Mouse (Mus musculus) brain, embryonic 14.5 days (tissue): ENCODE results near the gene Ssb.

Experiments
- CTCF ChIP-seq: fragments of 200-500 bp; IDR thresholded peaks from 2 replicates; pipeline ENCODE4 v1.5.1; 2012; ENCODE audit warnings: inconsistent platforms, mild to moderate bottlenecking, moderate library complexity, borderline replicate concordance; ENCODE audit not compliant: insufficient read depth, insufficient read length; ENCODE audit errors: extremely low read depth
- POLR2A ChIP-seq: fragments of 200-500 bp; IDR thresholded peaks from 2 replicates; pipeline ENCODE4 v1.6.1; 2012; ENCODE audit warnings: mild to moderate bottlenecking, inconsistent platforms, borderline replicate concordance; ENCODE audit not compliant: poor library complexity, insufficient read depth, insufficient read length, severe bottlenecking; ENCODE audit errors: extremely low read depth

DNA sequence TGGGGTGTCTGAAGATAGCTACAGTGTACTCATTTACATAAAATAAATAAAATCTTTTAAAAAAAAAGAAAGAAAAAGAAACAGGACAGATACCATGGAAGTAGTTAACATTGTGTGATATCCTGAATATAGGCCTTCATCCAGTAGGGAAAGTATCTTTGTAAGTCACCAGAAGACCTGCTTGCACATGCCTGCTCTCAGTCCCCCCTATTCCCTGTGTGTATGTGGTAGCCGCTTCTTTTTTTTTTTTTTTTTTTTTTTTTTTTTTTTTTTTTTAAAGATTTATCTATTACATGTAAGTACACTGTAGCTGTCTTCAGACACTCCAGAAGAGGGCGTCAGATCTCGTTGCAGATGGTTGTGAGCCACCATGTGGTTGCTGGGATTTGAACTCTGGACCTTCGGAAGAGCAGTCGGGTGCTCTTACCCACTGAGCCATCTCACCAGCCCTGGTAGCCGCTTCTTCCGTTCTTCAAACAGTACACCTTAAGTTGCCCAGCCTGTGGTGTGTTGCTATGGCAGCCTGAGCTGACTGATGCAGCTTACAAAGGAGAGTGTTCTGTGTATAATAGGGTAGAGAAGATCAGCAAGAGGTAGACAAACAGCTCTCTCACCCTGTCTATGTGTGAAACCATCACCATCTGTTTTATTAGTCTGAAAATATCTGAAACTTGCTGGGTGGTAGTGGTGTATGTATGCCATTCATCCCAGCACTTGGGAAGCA, 24.0 kb upstream of the Ssb start:
- no peak for TF ChIP-seq CTCF
- TF ChIP-seq POLR2A = no peak
